Mouse (Mus musculus): Measurements from ENCODE around the gene Ap5m1. TPM values are rescaled to one million over a fixed set of nuclear protein-coding genes. Genes with fewer than 3 reads are reported as not detected.

Ap5m1 gene
- 28.8 and 36.0 TPM in 2 replicates for polyA plus RNA-seq (2012; ENCODE audit: insufficient read depth, insufficient read length, missing spikeins)

DNA sequence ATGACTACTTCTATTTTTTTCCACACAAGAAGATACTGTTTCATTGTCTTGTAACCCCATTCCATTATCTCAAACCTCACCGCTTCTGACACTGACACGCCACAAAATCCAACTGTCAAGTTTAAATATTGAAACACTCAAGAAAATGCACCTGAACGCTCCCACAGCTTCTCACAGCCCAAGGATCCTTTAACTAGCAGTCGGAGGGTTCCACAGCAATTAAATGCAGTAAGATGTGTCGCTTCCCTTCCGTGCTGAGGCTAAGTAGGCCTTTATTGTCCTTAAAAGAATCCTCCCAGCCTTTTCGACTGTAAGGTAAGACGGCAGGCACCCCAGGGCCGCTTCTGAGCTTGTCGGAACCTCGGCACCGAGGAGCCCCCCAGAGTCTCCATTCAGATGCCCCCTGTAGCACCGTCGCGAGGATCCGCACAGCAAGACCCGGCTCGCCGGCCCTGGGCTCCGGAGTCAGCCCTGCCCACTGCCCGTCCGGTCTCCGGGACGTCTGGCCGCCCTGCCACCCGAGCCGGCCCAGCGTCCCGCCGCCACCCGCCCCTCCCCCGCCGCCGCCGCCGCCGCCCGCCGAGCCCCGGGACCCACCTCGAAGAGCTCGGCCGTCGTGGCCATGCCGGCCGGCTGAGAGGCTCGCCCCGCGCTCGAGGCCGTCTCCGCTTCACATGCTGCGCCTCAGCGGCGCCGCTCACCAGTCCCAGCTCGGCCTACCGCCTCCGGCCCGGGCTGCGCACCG, at the start of gene Ap5m1:
Gene Ap5m1 (plus strand): TSS at position 569 of the 745 bp plus-strand sequence.
- Histone ChIP-seq H3K4me3 (ENCODE audit: insufficient read depth, low read length) (peak within 1 kb of the TSS; percentile 97), H3K4me1 (ENCODE audit: control insufficient read depth, insufficient read depth, low read length) (peaks cover 11% of the 10 kb centered on the region; the same call in 1 of the 2 replicates), H3K27ac (ENCODE audit: insufficient read depth, low read depth, low read length) (peak within 1 kb of the TSS; percentile 78)
- TF ChIP-seq POLR2A (IDR thresholded peaks at IDR 0.05; ENCODE audit: borderline replicate concordance, low read depth, low read length) (no peak), CTCF (IDR thresholded peaks at IDR 0.05; ENCODE audit: low read depth, low read length) (no peak)

DNA sequence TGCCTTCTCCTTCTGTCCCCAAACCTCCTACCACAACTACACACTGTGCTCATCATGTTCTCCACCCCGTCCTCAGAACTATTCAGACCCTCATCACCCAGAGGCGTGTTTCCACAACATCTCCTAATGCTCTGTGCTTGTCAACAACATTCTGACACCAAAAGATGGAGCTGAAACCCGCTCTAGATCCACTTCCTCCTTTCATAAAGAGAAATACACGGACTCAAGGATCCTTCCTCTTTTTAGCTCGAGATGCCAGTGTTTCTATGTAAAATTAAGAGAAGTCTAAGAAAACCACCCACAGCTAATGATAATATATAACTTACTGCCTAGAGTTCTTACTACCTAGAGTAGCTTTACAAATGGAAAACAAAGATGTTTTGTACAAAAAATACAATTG, 46.1 kb upstream of the Ap5m1 start:
- Histone ChIP-seq H3K4me3 (ENCODE audit: insufficient read depth, low read length) (no peak overlapping the region), H3K4me1 (ENCODE audit: control insufficient read depth, insufficient read depth, low read length) (peaks cover 6% of the 10 kb centered on the region), H3K27ac (ENCODE audit: insufficient read depth, low read depth, low read length) (no peak overlapping the region)
- TF ChIP-seq CTCF (IDR thresholded peaks at IDR 0.05; ENCODE audit: low read depth, low read length) (no peak), POLR2A (IDR thresholded peaks at IDR 0.05; ENCODE audit: borderline replicate concordance, low read depth, low read length) (no peak)

DNA sequence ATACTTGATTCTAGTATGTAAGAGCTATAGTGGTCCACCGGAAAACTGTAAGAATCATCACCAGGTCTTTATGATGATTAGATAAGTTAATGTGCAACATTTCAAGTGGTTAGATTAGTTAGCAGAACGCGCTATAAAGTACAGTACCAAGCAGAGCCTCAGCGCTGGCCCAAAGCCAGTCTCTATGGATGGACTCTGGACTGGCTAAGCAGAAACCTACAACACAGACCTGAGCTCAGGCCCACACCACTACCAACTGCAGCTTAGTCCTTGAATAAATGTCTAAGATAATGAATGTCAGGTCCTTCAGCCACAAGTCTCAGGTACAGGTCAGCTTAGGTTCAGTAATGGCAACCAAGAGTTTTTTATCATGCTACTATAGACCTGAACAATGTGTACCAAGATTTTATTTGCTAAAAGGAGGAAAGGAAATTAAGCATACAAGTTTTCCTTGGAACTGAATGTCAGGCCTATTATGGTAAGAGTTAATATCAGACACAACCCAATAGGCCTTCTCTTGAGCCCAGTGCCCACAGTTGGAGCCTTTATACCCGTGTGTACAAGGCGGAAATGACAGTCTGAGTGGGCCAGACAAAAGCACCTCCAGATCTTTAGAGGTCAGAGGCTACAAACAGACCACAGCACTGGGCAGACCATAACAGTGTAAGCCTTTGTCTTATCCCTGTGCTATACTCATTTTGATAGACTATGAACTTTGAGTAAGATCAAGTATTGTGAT, 38.7 kb upstream of the Ap5m1 start:
- Histone ChIP-seq H3K27ac (ENCODE audit: insufficient read depth, low read depth, low read length) (no peak overlapping the region), H3K4me1 (ENCODE audit: control insufficient read depth, insufficient read depth, low read length) (peaks cover 2% of the 10 kb centered on the region), H3K4me3 (ENCODE audit: insufficient read depth, low read length) (no peak overlapping the region)
- TF ChIP-seq POLR2A (IDR thresholded peaks at IDR 0.05; ENCODE audit: borderline replicate concordance, low read depth, low read length), result no peak
- TF ChIP-seq CTCF (IDR thresholded peaks at IDR 0.05; ENCODE audit: low read depth, low read length), result no peak

DNA sequence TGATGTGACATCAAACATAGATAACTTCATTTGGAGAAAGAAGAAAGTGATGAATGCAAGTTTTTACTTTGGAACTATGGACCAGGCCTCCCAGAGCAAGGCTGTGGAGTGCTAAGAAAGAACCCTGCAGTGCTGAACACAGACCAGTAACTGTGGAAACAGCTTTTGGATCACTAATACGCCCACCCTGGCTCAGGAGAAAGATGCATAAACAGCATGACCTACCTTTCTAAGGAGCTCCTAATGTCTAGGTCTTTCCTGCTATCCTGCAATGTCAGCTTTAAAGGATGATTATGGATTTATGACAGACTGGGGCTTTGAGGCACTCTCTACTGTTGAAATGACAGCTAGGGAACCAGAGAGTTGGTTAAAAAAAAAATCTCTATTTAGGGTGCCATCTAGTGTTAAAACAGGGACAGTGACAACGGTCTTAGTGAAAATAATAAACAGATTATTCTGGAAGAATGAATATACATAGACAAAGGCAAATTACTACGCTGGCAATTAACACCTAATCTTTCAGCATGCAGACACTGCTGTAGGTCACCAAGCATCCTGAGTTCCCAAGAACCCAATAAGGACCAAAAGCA, 38.0 kb upstream of the Ap5m1 start:
- Histone ChIP-seq H3K27ac (ENCODE audit: insufficient read depth, low read depth, low read length) (no peak overlapping the region), H3K4me3 (ENCODE audit: insufficient read depth, low read length) (no peak overlapping the region), H3K4me1 (ENCODE audit: control insufficient read depth, insufficient read depth, low read length) (no peaks in the 10 kb centered on the region)
- TF ChIP-seq CTCF (IDR thresholded peaks at IDR 0.05; ENCODE audit: low read depth, low read length), result no peak
- TF ChIP-seq POLR2A (IDR thresholded peaks at IDR 0.05; ENCODE audit: borderline replicate concordance, low read depth, low read length), result no peak

DNA sequence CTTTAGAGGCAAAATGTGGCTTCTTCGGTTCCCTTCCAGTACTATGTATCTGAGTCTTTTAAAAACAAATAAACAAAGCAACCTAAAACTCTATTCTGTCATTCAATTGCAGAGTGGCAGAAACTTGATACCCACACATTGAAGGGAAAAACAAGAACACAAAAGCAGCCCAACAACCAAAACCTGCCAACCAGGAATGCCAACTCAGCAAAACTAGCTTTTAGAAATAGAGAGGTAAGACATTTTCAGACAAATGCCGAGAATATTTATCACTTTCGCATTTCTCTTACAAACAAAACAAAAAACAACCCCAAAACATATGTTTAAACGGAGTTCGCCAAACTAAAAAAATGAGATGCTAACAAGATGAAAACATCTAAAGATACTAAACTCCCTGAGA, 36.9 kb upstream of the Ap5m1 start:
- Histone ChIP-seq H3K27ac (ENCODE audit: insufficient read depth, low read depth, low read length) (no peak overlapping the region), H3K4me3 (ENCODE audit: insufficient read depth, low read length) (no peak overlapping the region), H3K4me1 (ENCODE audit: control insufficient read depth, insufficient read depth, low read length) (no peaks in the 10 kb centered on the region)
- TF ChIP-seq CTCF (IDR thresholded peaks at IDR 0.05; ENCODE audit: low read depth, low read length), result no peak
- no peak for TF ChIP-seq POLR2A (IDR thresholded peaks at IDR 0.05; ENCODE audit: borderline replicate concordance, low read depth, low read length)

DNA sequence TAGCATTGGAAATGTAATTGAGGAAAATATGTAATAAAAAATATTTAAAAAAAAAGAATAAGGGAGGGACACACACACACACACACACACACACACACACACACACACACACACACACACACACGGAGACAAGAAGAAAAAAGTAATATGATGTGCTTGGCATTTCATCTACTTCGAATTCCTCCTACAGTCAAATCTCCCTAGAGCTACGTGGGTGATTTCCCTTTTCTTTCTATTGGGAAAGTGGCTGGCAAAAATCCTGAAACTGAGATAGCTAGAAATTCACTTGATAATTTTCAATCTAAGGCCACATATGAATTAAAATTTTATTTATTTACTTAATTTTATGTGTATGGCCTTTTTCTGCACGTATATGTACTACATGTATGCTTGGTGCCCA, 20.3 kb upstream of the Ap5m1 start:
- TF ChIP-seq POLR2A (IDR thresholded peaks at IDR 0.05; ENCODE audit: borderline replicate concordance, low read depth, low read length), result no peak
- no peak for TF ChIP-seq CTCF (IDR thresholded peaks at IDR 0.05; ENCODE audit: low read depth, low read length)
- no peak overlapping the region for H3K27ac ChIP-seq (ENCODE audit: insufficient read depth, low read depth, low read length)
- 0 out of 2 replicates have a peak, but pooled peaks cover 2% of the 10 kb centered on the region for H3K4me1 ChIP-seq (ENCODE audit: control insufficient read depth, insufficient read depth, low read length)
- no peak overlapping the region for H3K4me3 ChIP-seq (ENCODE audit: insufficient read depth, low read length)

DNA sequence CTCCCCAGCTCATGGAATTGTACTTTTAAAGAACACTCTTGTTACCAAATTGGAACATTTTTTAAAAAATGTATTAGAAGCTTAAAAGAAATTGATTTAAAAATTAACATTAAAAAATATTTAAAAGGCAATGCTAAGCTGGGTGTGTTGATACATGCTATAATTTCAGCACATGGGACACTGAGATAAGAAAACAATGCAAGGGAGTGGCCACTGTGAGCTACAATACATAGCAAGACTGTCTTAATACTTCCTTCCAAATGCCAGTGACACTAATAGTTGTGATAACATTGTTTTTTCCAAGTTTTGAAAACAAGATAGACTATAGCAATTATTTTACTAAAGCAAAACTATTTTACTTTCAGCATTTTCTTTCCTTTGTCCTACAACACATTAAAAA, 16.4 kb upstream of the Ap5m1 start:
- Histone ChIP-seq H3K27ac (ENCODE audit: insufficient read depth, low read depth, low read length) (no peak overlapping the region), H3K4me3 (ENCODE audit: insufficient read depth, low read length) (no peak overlapping the region), H3K4me1 (ENCODE audit: control insufficient read depth, insufficient read depth, low read length) (no peaks in the 10 kb centered on the region)
- TF ChIP-seq CTCF (IDR thresholded peaks at IDR 0.05; ENCODE audit: low read depth, low read length), result no peak
- no peak for TF ChIP-seq POLR2A (IDR thresholded peaks at IDR 0.05; ENCODE audit: borderline replicate concordance, low read depth, low read length)

DNA sequence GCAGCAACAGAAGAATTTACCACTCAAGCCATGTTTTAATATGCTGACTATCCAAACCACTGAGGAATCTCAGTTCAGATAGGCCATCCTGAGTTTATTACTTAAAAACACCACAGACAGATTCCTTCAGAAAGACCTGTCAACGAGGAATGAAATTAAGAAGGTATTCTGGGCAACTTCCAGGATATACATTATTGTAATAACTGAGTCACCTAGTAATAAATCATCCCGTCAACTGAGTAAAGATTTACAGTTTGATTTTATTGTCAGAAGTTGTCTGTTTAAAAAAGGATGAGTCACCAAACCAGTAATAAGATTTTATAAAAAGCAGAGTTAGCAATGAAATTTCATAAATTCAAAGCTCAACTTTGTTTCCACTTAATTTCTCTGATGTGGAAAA, 2.1 kb upstream of the Ap5m1 start:
- Histone ChIP-seq H3K4me1 (ENCODE audit: control insufficient read depth, insufficient read depth, low read length) (peaks cover 11% of the 10 kb centered on the region; the same call in 1 of the 2 replicates), H3K27ac (ENCODE audit: insufficient read depth, low read depth, low read length) (peak overlapping the region; percentile 21; the same call in 1 of the 2 replicates), H3K4me3 (ENCODE audit: insufficient read depth, low read length) (no peak overlapping the region)
- TF ChIP-seq POLR2A (IDR thresholded peaks at IDR 0.05; ENCODE audit: borderline replicate concordance, low read depth, low read length) (no peak), CTCF (IDR thresholded peaks at IDR 0.05; ENCODE audit: low read depth, low read length) (no peak)

DNA sequence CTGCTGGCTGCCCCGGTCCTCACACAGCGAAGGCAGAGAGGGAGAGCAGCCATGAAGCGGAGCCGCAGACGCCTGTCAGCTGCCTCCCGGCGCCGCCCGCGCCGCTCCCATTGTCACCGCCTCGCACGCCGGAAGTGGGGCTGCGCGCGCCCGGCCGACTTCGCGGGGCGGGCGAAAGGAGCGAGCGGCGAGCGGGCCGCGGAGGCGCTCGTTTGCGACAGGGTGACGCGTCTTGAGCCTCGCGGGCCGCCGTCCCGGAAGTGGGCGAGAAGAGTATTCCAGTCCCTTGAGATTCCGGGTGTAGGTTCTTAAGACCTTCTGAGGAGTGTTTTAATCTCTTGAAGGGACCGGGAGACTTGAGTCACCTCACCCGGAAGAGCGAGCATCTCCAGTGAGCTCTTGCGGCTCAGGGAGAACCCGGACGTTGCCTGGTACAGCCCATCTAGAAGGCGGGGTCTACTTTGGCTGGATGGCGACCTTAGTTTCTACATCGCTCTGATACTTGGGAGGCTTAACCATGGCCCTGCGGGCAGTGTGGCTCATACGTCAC, 452 bp downstream of the Ap5m1 start, which contains the start of gene Exoc5:
Gene Exoc5 (minus strand): TSS at position 380 of the 550 bp plus-strand sequence.
- Histone ChIP-seq H3K4me3 (ENCODE audit: insufficient read depth, low read length) (peak within 1 kb of the TSS; percentile 97), H3K4me1 (ENCODE audit: control insufficient read depth, insufficient read depth, low read length) (peaks cover 11% of the 10 kb centered on the region; the same call in 1 of the 2 replicates), H3K27ac (ENCODE audit: insufficient read depth, low read depth, low read length) (peak within 1 kb of the TSS; percentile 78)
- no peak for TF ChIP-seq CTCF (IDR thresholded peaks at IDR 0.05; ENCODE audit: low read depth, low read length)
- no peak for TF ChIP-seq POLR2A (IDR thresholded peaks at IDR 0.05; ENCODE audit: borderline replicate concordance, low read depth, low read length)

Measured in bone marrow macrophage, adult 2 months (primary cell).